Mouse (Mus musculus): ENCODE measurements around the gene Casc1. TPM values are rescaled to one million over a fixed set of nuclear protein-coding genes. Genes with fewer than 3 reads are reported as not detected.

The Casc1 gene
- polyA plus RNA-seq, 1 experiment = 0.50 TPM

GRCm38 (mm10) chr6:145226296-145226695, 15.5 kb upstream of the Casc1 start:
- H3K4me3 ChIP-seq (ENCODE audit: insufficient read depth, low read depth, low read length) = no peak overlapping the region
- no peaks in the 10 kb centered on the region for H3K27me3 ChIP-seq (replicated peaks; ENCODE audit: control insufficient read depth, insufficient read depth, low read length)
- no peaks in the 10 kb centered on the region for H3K4me1 ChIP-seq (ENCODE audit: control insufficient read depth, insufficient read depth, low read length)
- WGBS = 76% methylated on average over 3 of the region's 3 CpGs
- DNase-seq = peak; percentile 14
- no peak for TF ChIP-seq POLR2A (IDR thresholded peaks at IDR 0.05; ENCODE audit: low read depth, low read length)
- H3K27ac ChIP-seq (ENCODE audit: insufficient read depth, low read depth, low read length) = no peak overlapping the region
- H3K36me3 ChIP-seq (ENCODE audit: control insufficient read depth, insufficient read depth, low read length) = no peaks in the 10 kb centered on the region; the same call in none of the 2 replicates

GRCm38 (mm10) chr6:145224246-145224645, 13.4 kb upstream of the Casc1 start:
- H3K27me3 ChIP-seq (replicated peaks; ENCODE audit: control insufficient read depth, insufficient read depth, low read length) = no peaks in the 10 kb centered on the region
- peaks cover 3% of the 10 kb centered on the region for H3K36me3 ChIP-seq (ENCODE audit: control insufficient read depth, insufficient read depth, low read length)
- no peaks in the 10 kb centered on the region for H3K4me1 ChIP-seq (ENCODE audit: control insufficient read depth, insufficient read depth, low read length)
- no peak overlapping the region for H3K4me3 ChIP-seq (ENCODE audit: insufficient read depth, low read depth, low read length)
- no peak overlapping the region for H3K27ac ChIP-seq (ENCODE audit: insufficient read depth, low read depth, low read length)
- DNase-seq = no peak
- TF ChIP-seq POLR2A (IDR thresholded peaks at IDR 0.05; ENCODE audit: low read depth, low read length) (no peak), CTCF (conservative IDR thresholded peaks at IDR 0.05; ENCODE audit: insufficient read depth, insufficient read length, low read depth, low read length) (no peak)
- WGBS = 93% methylated on average over 6 of the region's 6 CpGs

GRCm38 (mm10) chr6:145215826-145216225, 5.0 kb upstream of the Casc1 start:
- H3K4me1 ChIP-seq (ENCODE audit: control insufficient read depth, insufficient read depth, low read length) = peaks cover 3% of the 10 kb centered on the region; the same call in 1 of the 2 replicates
- 88% methylated on average over 3 of the region's 3 CpGs for WGBS
- no peak for DNase-seq
- no peak overlapping the region for H3K27ac ChIP-seq (ENCODE audit: insufficient read depth, low read depth, low read length)
- peaks cover 5% of the 10 kb centered on the region for H3K36me3 ChIP-seq (ENCODE audit: control insufficient read depth, insufficient read depth, low read length)
- H3K4me3 ChIP-seq (ENCODE audit: insufficient read depth, low read depth, low read length) = no peak overlapping the region
- H3K27me3 ChIP-seq (replicated peaks; ENCODE audit: control insufficient read depth, insufficient read depth, low read length) = no peaks in the 10 kb centered on the region
- TF ChIP-seq POLR2A (IDR thresholded peaks at IDR 0.05; ENCODE audit: low read depth, low read length) (no peak), CTCF (conservative IDR thresholded peaks at IDR 0.05; ENCODE audit: insufficient read depth, insufficient read length, low read depth, low read length) (no peak)

- peaks cover 3% of the 10 kb centered on the region; the same call in 1 of the 2 replicates for H3K4me1 ChIP-seq (ENCODE audit: control insufficient read depth, insufficient read depth, low read length)
- DNase-seq = no peak
- TF ChIP-seq POLR2A (IDR thresholded peaks at IDR 0.05; ENCODE audit: low read depth, low read length) = no peak
- no peak for TF ChIP-seq CTCF (conservative IDR thresholded peaks at IDR 0.05; ENCODE audit: insufficient read depth, insufficient read length, low read depth, low read length)
- H3K36me3 ChIP-seq (ENCODE audit: control insufficient read depth, insufficient read depth, low read length) = peaks cover 2% of the 10 kb centered on the region
- 70% methylated on average over 2 of the region's 2 CpGs for WGBS
- no peaks in the 10 kb centered on the region for H3K27me3 ChIP-seq (replicated peaks; ENCODE audit: control insufficient read depth, insufficient read depth, low read length)
- no peak overlapping the region for H3K27ac ChIP-seq (ENCODE audit: insufficient read depth, low read depth, low read length)
- no peak overlapping the region for H3K4me3 ChIP-seq (ENCODE audit: insufficient read depth, low read depth, low read length)
Measured at GRCm38 (mm10) chr6:145213916-145214315, 3.1 kb upstream of the Casc1 start.

- DNase-seq = peak; percentile 24
- WGBS = 1% methylated on average over 21 of the region's 21 CpGs
- Histone ChIP-seq H3K4me3 (ENCODE audit: insufficient read depth, low read depth, low read length) (peak overlapping the region; percentile 79), H3K27ac (ENCODE audit: insufficient read depth, low read depth, low read length) (peak overlapping the region; percentile 90), H3K36me3 (ENCODE audit: control insufficient read depth, insufficient read depth, low read length) (peaks cover 2% of the 10 kb centered on the region), H3K4me1 (ENCODE audit: control insufficient read depth, insufficient read depth, low read length) (peaks cover 3% of the 10 kb centered on the region; the same call in 1 of the 2 replicates), H3K27me3 (replicated peaks; ENCODE audit: control insufficient read depth, insufficient read depth, low read length) (no peaks in the 10 kb centered on the region)
- no peak for TF ChIP-seq CTCF (conservative IDR thresholded peaks at IDR 0.05; ENCODE audit: insufficient read depth, insufficient read length, low read depth, low read length)
- no peak for TF ChIP-seq POLR2A (IDR thresholded peaks at IDR 0.05; ENCODE audit: low read depth, low read length)
Measured at GRCm38 (mm10) chr6:145211376-145212305, 836 bp upstream of the Casc1 start.

GRCm38 (mm10) chr6:145210056-145210680, 637 bp downstream of the Casc1 start:
- peak overlapping the region; percentile 22; the same call in 1 of the 2 replicates for H3K27ac ChIP-seq (ENCODE audit: insufficient read depth, low read depth, low read length)
- no peaks in the 10 kb centered on the region for H3K27me3 ChIP-seq (replicated peaks; ENCODE audit: control insufficient read depth, insufficient read depth, low read length)
- no peak for DNase-seq
- WGBS = 26% methylated on average over 8 of the region's 8 CpGs
- peaks cover 3% of the 10 kb centered on the region; the same call in 1 of the 2 replicates for H3K4me1 ChIP-seq (ENCODE audit: control insufficient read depth, insufficient read depth, low read length)
- TF ChIP-seq CTCF (conservative IDR thresholded peaks at IDR 0.05; ENCODE audit: insufficient read depth, insufficient read length, low read depth, low read length) = no peak
- TF ChIP-seq POLR2A (IDR thresholded peaks at IDR 0.05; ENCODE audit: low read depth, low read length) = no peak
- H3K36me3 ChIP-seq (ENCODE audit: control insufficient read depth, insufficient read depth, low read length) = no peaks in the 10 kb centered on the region
- peak overlapping the region; percentile 74 for H3K4me3 ChIP-seq (ENCODE audit: insufficient read depth, low read depth, low read length)

- no peak for DNase-seq
- TF ChIP-seq POLR2A (IDR thresholded peaks at IDR 0.05; ENCODE audit: low read depth, low read length) (no peak), CTCF (conservative IDR thresholded peaks at IDR 0.05; ENCODE audit: insufficient read depth, insufficient read length, low read depth, low read length) (no peak)
- Histone ChIP-seq H3K27me3 (replicated peaks; ENCODE audit: control insufficient read depth, insufficient read depth, low read length) (no peaks in the 10 kb centered on the region), H3K27ac (ENCODE audit: insufficient read depth, low read depth, low read length) (no peak overlapping the region), H3K4me3 (ENCODE audit: insufficient read depth, low read depth, low read length) (no peak overlapping the region), H3K36me3 (ENCODE audit: control insufficient read depth, insufficient read depth, low read length) (no peaks in the 10 kb centered on the region), H3K4me1 (ENCODE audit: control insufficient read depth, insufficient read depth, low read length) (no peaks in the 10 kb centered on the region)
- 77% methylated on average over 10 of the region's 10 CpGs for WGBS
Measured at GRCm38 (mm10) chr6:145205142-145205541, 5.7 kb downstream of the Casc1 start.
